Mouse (Mus musculus): ENCODE measurements around the gene Irs2. TPM values are rescaled to one million over a fixed set of nuclear protein-coding genes. Genes with fewer than 3 reads are reported as not detected.
A peak's percentile ranks its signal among the peaks of the same experiment; 100 is the strongest.

Irs2 gene
- total and polyA plus RNA-seq, 3 experiments: 4.5 to 19.0 (median 13.5) TPM

DNA sequence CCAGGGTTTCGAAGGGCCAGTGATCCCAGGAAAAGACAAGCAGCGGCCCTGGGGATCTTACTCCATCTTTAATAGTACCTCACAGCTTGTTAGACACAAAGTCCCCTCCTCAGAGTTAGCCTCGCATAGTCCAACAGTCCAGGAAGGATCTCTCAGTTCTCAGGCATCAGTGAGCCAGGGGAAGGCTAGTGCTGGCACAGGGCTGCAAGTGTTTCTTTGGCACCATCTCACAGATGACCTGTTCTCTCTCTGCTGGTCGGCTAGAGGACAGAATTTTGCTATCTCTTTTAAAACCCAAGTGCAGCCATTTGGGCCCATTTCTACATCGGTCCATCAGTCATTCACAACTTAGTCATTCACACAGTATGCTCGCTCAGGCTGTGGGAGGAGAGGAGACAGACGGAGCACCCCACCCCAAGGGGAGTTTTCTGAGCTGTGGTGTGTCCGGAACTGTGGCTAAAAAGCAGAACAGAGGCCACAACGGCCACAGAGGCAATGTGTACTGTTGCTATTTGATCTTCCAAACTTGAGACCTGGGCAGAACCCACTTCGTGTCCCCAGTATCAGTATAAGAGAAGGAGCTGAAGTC, 43.7 kb downstream of the Irs2 start:
- Histone ChIP-seq H3K79me2 (replicated peaks; ENCODE audit: control insufficient read depth, insufficient read depth, low read length) (no peaks in the 10 kb centered on the region), H3K27ac (no peak overlapping the region; the same call in 1 of the 2 replicates), H3K9ac (ENCODE audit: low read depth, low read length) (no peak overlapping the region), H3K36me3 (ENCODE audit: control insufficient read depth, insufficient read depth, low read length) (no peaks in the 10 kb centered on the region), H3K27me3 (ENCODE audit: control insufficient read depth, insufficient read depth, low read length) (no peaks in the 10 kb centered on the region), H3K4me1 (ENCODE audit: control insufficient read depth, insufficient read depth, low read length) (peaks cover 5% of the 10 kb centered on the region), H3K4me3 (no peak overlapping the region)
- WGBS: 55% methylated on average over 10 of the region's 10 CpGs
- intact Hi-C loops (cut with DNase I): no loop called here
- DNase-seq: no peak
- TF ChIP-seq EP300 (IDR thresholded peaks at IDR 0.05; ENCODE audit: insufficient read depth, low read depth, low read length): no peak
- no peak for TF ChIP-seq CTCF (IDR thresholded peaks at IDR 0.05)
- TF ChIP-seq POLR2A (IDR thresholded peaks at IDR 0.05; ENCODE audit: insufficient read depth, low read depth, low read length): no peak

- Histone ChIP-seq H3K4me3 (no peak overlapping the region), H3K27ac (no peak overlapping the region)
Measured at GRCm38 (mm10) chr8:10961989-10962388, 46.3 kb downstream of the Irs2 start.

GRCm38 (mm10) chr8:10960277-10960819, 47.9 kb downstream of the Irs2 start:
- WGBS: 24% methylated on average over 15 of the region's 15 CpGs
- no peak overlapping the region for H3K27ac ChIP-seq
- peaks cover 3% of the 10 kb centered on the region for H3K4me1 ChIP-seq (ENCODE audit: control insufficient read depth, insufficient read depth, low read length)
- intact Hi-C loops (cut with DNase I): no loop called here
- H3K4me3 ChIP-seq: no peak overlapping the region
- no peaks in the 10 kb centered on the region for H3K36me3 ChIP-seq (ENCODE audit: control insufficient read depth, insufficient read depth, low read length)
- DNase-seq: no peak
- H3K79me2 ChIP-seq (replicated peaks; ENCODE audit: control insufficient read depth, insufficient read depth, low read length): no peaks in the 10 kb centered on the region
- 0 out of 2 replicates have a peak, but pooled peaks cover 1% of the 10 kb centered on the region for H3K27me3 ChIP-seq (ENCODE audit: control insufficient read depth, insufficient read depth, low read length)
- no peak overlapping the region for H3K9ac ChIP-seq (ENCODE audit: low read depth, low read length)
- TF ChIP-seq CTCF (IDR thresholded peaks at IDR 0.05) (no peak), POLR2A (IDR thresholded peaks at IDR 0.05; ENCODE audit: insufficient read depth, low read depth, low read length) (no peak), EP300 (IDR thresholded peaks at IDR 0.05; ENCODE audit: insufficient read depth, low read depth, low read length) (no peak)

More at GRCm38 (mm10) chr8:10961989-10962388, 46.3 kb downstream of the Irs2 start:
- Histone ChIP-seq H3K9ac (ENCODE audit: low read depth, low read length) (no peak overlapping the region), H3K4me1 (ENCODE audit: control insufficient read depth, insufficient read depth, low read length) (peaks cover 6% of the 10 kb centered on the region), H3K36me3 (ENCODE audit: control insufficient read depth, insufficient read depth, low read length) (no peaks in the 10 kb centered on the region), H3K79me2 (replicated peaks; ENCODE audit: control insufficient read depth, insufficient read depth, low read length) (no peaks in the 10 kb centered on the region), H3K27me3 (ENCODE audit: control insufficient read depth, insufficient read depth, low read length) (0 out of 2 replicates have a peak, but pooled peaks cover 1% of the 10 kb centered on the region)
- intact Hi-C loops (cut with DNase I): no loop called here
- DNase-seq: no peak
- TF ChIP-seq CTCF (IDR thresholded peaks at IDR 0.05): no peak
- TF ChIP-seq EP300 (IDR thresholded peaks at IDR 0.05; ENCODE audit: insufficient read depth, low read depth, low read length): no peak
- no peak for TF ChIP-seq POLR2A (IDR thresholded peaks at IDR 0.05; ENCODE audit: insufficient read depth, low read depth, low read length)
- 36% methylated on average over 8 of the region's 8 CpGs for WGBS

DNA sequence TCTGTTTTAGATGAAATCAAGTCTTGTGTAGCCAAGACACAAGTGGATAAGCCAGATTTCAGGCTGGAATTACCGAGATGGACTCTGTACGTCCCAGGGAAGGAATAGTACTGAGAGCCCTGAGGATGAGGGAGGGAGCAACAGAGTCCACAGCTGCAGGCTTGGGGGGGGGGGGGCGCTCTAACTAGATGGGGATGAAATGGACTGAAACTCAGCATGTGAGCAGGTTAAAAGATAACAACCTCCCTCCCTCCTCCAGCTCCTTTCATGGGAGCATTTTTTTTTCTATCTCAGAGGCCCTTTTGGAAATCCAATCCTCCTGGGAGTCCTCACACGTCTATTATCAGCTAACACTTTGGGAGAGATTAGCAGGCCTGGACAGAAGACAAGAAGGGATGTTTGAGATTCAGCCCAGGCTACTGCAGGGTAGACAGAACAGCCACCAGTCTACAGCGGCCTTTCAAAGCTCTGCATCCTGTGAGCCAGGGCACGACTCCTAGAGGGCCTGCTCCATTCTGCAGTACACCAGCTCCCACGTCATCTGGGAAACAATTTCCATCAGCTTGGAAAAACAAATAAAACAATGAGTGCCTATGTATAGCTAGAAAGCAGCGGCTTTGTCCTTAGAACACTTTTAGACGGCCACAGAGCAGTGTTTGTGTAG, 50.8 kb downstream of the Irs2 start:
- H3K4me1 ChIP-seq (ENCODE audit: control insufficient read depth, insufficient read depth, low read length): peaks cover 3% of the 10 kb centered on the region
- intact Hi-C loops (cut with DNase I): no loop called here
- no peak for DNase-seq
- no peaks in the 10 kb centered on the region for H3K79me2 ChIP-seq (replicated peaks; ENCODE audit: control insufficient read depth, insufficient read depth, low read length)
- TF ChIP-seq EP300 (IDR thresholded peaks at IDR 0.05; ENCODE audit: insufficient read depth, low read depth, low read length) (no peak), POLR2A (IDR thresholded peaks at IDR 0.05; ENCODE audit: insufficient read depth, low read depth, low read length) (no peak), CTCF (IDR thresholded peaks at IDR 0.05) (peak; percentile 19)
- WGBS: 16% methylated on average over 9 of the region's 9 CpGs
- 0 out of 2 replicates have a peak, but pooled peaks cover 1% of the 10 kb centered on the region for H3K27me3 ChIP-seq (ENCODE audit: control insufficient read depth, insufficient read depth, low read length)
- H3K9ac ChIP-seq (ENCODE audit: low read depth, low read length): no peak overlapping the region
- no peaks in the 10 kb centered on the region for H3K36me3 ChIP-seq (ENCODE audit: control insufficient read depth, insufficient read depth, low read length)
- no peak overlapping the region for H3K27ac ChIP-seq
- no peak overlapping the region for H3K4me3 ChIP-seq

GRCm38 (mm10) chr8:10953346-10954053, 54.8 kb downstream of the Irs2 start:
- Histone ChIP-seq H3K9ac (ENCODE audit: low read depth, low read length) (no peak overlapping the region), H3K27ac (no peak overlapping the region), H3K4me1 (ENCODE audit: control insufficient read depth, insufficient read depth, low read length) (peaks cover 3% of the 10 kb centered on the region), H3K27me3 (ENCODE audit: control insufficient read depth, insufficient read depth, low read length) (0 out of 2 replicates have a peak, but pooled peaks cover 1% of the 10 kb centered on the region), H3K36me3 (ENCODE audit: control insufficient read depth, insufficient read depth, low read length) (no peaks in the 10 kb centered on the region), H3K79me2 (replicated peaks; ENCODE audit: control insufficient read depth, insufficient read depth, low read length) (no peaks in the 10 kb centered on the region), H3K4me3 (no peak overlapping the region)
- 4% methylated on average over 11 of the region's 11 CpGs for WGBS
- peak; percentile 80 to 86 for DNase-seq
- intact Hi-C loops (cut with DNase I): loop anchor here (5.0 kb wide), 1 partner anchor 49 kb away; no protein-coding TSS in a partner anchor
- no peak for TF ChIP-seq POLR2A (IDR thresholded peaks at IDR 0.05; ENCODE audit: insufficient read depth, low read depth, low read length)
- TF ChIP-seq EP300 (IDR thresholded peaks at IDR 0.05; ENCODE audit: insufficient read depth, low read depth, low read length): 0 out of 2 replicates have a peak, but pooled peaks have one; percentile 44
- peak; percentile 64 for TF ChIP-seq CTCF (IDR thresholded peaks at IDR 0.05)

All from heart, adult 2 months (tissue).